Mouse (Mus musculus): ENCODE measurements around the gene Slc2a9.

DNA sequence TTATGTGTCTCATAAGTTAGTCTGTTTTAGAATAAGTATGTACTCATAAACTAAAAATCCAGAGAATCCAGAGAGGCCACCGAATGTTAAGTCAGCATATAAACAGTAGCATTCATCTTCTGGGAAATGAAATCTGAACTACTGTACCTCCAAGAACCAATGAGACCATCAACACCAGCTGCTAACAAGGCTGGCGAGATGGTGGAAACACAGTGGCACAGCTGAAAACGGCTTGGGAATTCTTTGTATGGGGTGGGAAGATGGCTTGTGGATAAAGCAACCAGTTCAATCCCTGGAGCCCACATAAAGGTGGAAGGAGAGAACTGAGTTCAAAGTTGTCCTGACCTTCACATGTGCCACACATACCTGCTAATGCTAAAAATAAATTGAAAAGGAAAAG, 49.7 kb upstream of the Slc2a9 start:
- TF ChIP-seq CTCF (IDR thresholded peaks at IDR 0.05; ENCODE audit: low read depth) (no peak), EP300 (optimal IDR thresholded peaks at IDR 0.05) (no peak)
